ENCODE assay signal across 9 mouse cellular contexts in the genomic region with DNA sequence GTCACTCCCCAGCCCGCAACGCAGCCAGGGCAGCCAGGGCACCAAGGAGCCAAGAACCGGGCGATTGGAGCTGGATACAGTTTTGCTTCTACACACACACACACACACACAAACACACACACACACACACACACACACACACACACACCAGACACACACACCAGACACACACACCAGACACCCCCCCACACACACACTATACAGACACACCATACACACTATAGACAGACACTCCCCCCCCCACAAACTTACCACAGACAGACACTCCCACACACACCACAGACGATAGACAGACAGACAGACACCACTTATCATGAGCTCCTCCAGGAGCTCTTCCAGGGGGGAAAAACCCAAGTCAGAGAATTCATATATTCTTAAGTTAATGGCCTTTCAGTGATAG. TPM values are rescaled to one million over a fixed set of nuclear protein-coding genes. Genes with fewer than 3 reads are reported as not detected.
DNase-seq lines count a peak whose midpoint lies in the region; ATAC-seq lines count a peak whose summit lies in the region.
"Had no signal": no experiment of that assay in that cellular context is flagged by ENCODE, and none has a peak within 500 bp of the region (broad histone marks: within the 10 kb centered on the region; RNA-seq: fewer than 3 reads in every experiment).

A gene (minus strand): TSS at position 122 of the 400 bp plus-strand sequence.

- H3K36me3 ChIP-seq in megakaryocyte, embryonic 14.5 days (replicated peaks; ENCODE audit: low read length), result no peaks in the 10 kb centered on the region
- no peaks in the 10 kb centered on the region for H3K36me3 ChIP-seq in limb, embryonic 11.5 days (ENCODE audit: control insufficient read depth, insufficient read depth, low read length)
- no peaks in the 10 kb centered on the region for H3K36me3 ChIP-seq in stomach, embryonic 16.5 days (ENCODE audit: control insufficient read depth, insufficient read depth, low read length)

- 6% methylated on average over 5 of the region's 5 CpGs for WGBS in limb, embryonic 11.5 days
- under 1% methylated on average over 5 of the region's 5 CpGs for WGBS in stomach, embryonic 16.5 days

- H3K9me3 ChIP-seq in megakaryocyte, embryonic 14.5 days, result no peaks in the 10 kb centered on the region
- H3K9me3 ChIP-seq in limb, embryonic 11.5 days (ENCODE audit: control insufficient read depth, low read length), result no peaks in the 10 kb centered on the region
- H3K9me3 ChIP-seq in stomach, embryonic 16.5 days (replicated peaks; ENCODE audit: control insufficient read depth, low read length), result no peaks in the 10 kb centered on the region

- peak; percentile 2; the same call in 1 of the 2 replicates for ATAC-seq in frontal cortex, adult (ENCODE audit: low TSS enrichment)
- no peak for ATAC-seq in megakaryocyte, adult 5-6 weeks (ENCODE audit: poor library complexity, severe bottlenecking)
- peak; percentile 48; the same call in 1 of the 2 replicates for ATAC-seq in limb, embryonic 11.5 days (ENCODE audit: insufficient number of reproducible peaks, low FRiP score, low TSS enrichment, low read depth)
- ATAC-seq in stomach, embryonic 16.5 days (ENCODE audit: insufficient read depth, low FRiP score), result peak; percentile 31; the same call in 1 of the 2 replicates

- H3K4me3 ChIP-seq in megakaryocyte, embryonic 14.5 days (replicated peaks), result peak within 1 kb of the TSS; percentile 84
- peak within 1 kb of the TSS; percentile 46 for H3K4me3 ChIP-seq in limb, embryonic 11.5 days (ENCODE audit: low read depth, low read length)
- H3K4me3 ChIP-seq in stomach, embryonic 16.5 days (replicated peaks; ENCODE audit: low read length), result peak within 1 kb of the TSS; percentile 53

- H3K9ac ChIP-seq in limb, embryonic 11.5 days (ENCODE audit: low read length), result peak within 1 kb of the TSS; percentile 65
- peak within 1 kb of the TSS; percentile 69 for H3K9ac ChIP-seq in stomach, embryonic 16.5 days (ENCODE audit: low read length)

- H3K27ac ChIP-seq in limb, embryonic 11.5 days (replicated peaks; ENCODE audit: low read depth, low read length), result no peak within 1 kb of the TSS
- no peak within 1 kb of the TSS for H3K27ac ChIP-seq in stomach, embryonic 16.5 days (ENCODE audit: low read length)

- H3K4me1 ChIP-seq in megakaryocyte, embryonic 14.5 days, result peaks cover 12% of the 10 kb centered on the region
- H3K4me1 ChIP-seq in limb, embryonic 11.5 days (ENCODE audit: control insufficient read depth, insufficient read depth, low read length), result 0 out of 2 replicates have a peak, but pooled peaks cover 3% of the 10 kb centered on the region
- H3K4me1 ChIP-seq in stomach, embryonic 16.5 days (ENCODE audit: control insufficient read depth, insufficient read depth, low read length), result peaks cover 9% of the 10 kb centered on the region

- no peak for DNase-seq in frontal cortex, postnatal 36 days (ENCODE audit: low spot score in 2 of 2)
- DNase-seq in limb, embryonic 11.5 days (ENCODE audit: low spot score), result no peak
- no peak for DNase-seq in retina, embryonic 14.5 days (ENCODE audit: low spot score)
- no peak for DNase-seq in ovary, postnatal 36 days (ENCODE audit: low spot score)

- H3K27me3 ChIP-seq in megakaryocyte, embryonic 14.5 days (replicated peaks), result peaks cover 59% of the 10 kb centered on the region
- peaks cover 12% of the 10 kb centered on the region for H3K27me3 ChIP-seq in limb, embryonic 11.5 days (ENCODE audit: control insufficient read depth, insufficient read depth, low read length)
- peaks cover 17% of the 10 kb centered on the region for H3K27me3 ChIP-seq in stomach, embryonic 16.5 days (ENCODE audit: control insufficient read depth, insufficient read depth, low read length)

- peak within 1 kb of the TSS; percentile 99 for H3K4me2 ChIP-seq in limb, embryonic 11.5 days (ENCODE audit: low read depth, severe bottlenecking)
- H3K4me2 ChIP-seq in stomach, embryonic 16.5 days (ENCODE audit: low read depth, low read length), result peak within 1 kb of the TSS; percentile 95

RNA-seq across cellular contexts. Expression of the gene that starts here (rescaled TPM):
- polyA plus RNA-seq in megakaryocyte, embryonic 14.5 days (2012; ENCODE audit: insufficient read depth, low replicate concordance), result 0.31 TPM in 1 of 2 replicates, not detected in the other
- total RNA-seq in megakaryocyte, adult 5-6 weeks (2015), result not detected in 2 replicates
- total RNA-seq in megakaryocyte, adult 5-6 weeks (2017), result not detected in 2 replicates
- 2.0 and 2.4 TPM in 2 replicates for polyA plus RNA-seq in limb, embryonic 11.5 days (2014; fragmentation: Nextera tagmentation; extraction: Ambion mirVana)
- polyA plus RNA-seq in stomach, embryonic 16.5 days (2015; fragmentation: Nextera tagmentation; extraction: Ambion mirVana), result 2.2 and 2.8 TPM in 2 replicates
- polyA plus RNA-seq: small intestine, adult 2 months had no signal
